Mouse (Mus musculus) megakaryocyte-erythroid progenitor cell, adult 5-6 weeks (primary cell): ENCODE measurements around the gene Cacng7. TPM values are rescaled to one million over a fixed set of nuclear protein-coding genes. Genes with fewer than 3 reads are reported as not detected.

Experiments
- ATAC-seq: replicated peaks from 2 replicates; pipeline ENCODE4 v1.8.0; 2016; ENCODE audit warnings: mild to moderate bottlenecking, inconsistent platforms; ENCODE audit not compliant: severe bottlenecking, poor library complexity, low FRiP score, low TSS enrichment
- total RNA-seq, 2 experiments: library from RNA; stranded (forward) in 1 of 2; stranded (reverse) in 1 of 2; fragments of 200-1000, 215-1000 nt in 1 of 2; fragments of >200 nt in 1 of 2; fragmentation: Nextera tagmentation in 1 of 2; gene quantifications; 2 replicates each; pipeline ENCODE4 v1.2.3; 2014 to 2017

Cacng7 gene
- total RNA-seq, 2 experiments from 2014 or later = not detected

DNA sequence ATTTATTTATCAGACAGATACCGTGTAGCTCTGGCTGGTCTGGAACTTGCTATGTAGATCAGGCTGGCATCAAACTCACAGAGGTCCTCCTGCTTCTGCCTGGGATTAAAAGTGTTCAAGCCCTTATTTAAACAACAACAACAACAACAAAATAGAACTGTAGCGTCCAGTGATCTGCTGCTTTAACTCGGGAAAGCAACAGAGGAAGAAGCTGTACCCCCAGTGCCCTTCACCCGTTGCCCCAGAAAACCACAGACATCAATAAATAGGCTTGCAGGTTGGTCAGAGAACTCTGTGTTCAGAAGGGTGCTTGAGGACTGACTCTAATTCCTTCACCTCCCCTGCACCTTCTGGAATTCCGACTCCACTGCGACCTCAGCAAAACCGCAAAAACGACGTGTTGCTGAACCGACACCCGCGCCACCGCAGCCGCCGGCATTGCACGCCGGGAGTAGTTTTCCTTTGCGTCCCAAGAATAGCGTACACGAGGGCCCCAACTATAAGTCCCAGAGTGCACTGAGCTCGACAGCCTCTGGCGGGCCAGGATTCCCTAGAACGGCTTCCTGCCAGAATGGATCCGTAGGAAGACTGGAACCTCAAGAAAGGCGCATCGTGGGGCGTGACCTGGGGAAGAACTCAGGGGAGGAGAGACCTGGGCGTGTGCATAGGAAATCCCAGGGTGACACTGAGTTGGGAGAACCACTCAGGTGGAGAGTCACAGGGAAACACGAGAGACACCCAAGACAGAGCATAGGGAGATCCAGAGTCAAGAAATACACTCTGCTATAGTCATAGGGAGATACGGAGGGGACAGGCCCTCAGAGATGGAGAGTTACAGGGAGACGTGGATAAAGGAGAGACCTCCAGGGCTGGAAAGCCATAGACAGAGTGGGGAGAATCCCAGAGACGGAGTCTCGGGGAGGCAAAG lies 30.9 kb upstream of the Cacng7 start:
- ATAC-seq = no peak

DNA sequence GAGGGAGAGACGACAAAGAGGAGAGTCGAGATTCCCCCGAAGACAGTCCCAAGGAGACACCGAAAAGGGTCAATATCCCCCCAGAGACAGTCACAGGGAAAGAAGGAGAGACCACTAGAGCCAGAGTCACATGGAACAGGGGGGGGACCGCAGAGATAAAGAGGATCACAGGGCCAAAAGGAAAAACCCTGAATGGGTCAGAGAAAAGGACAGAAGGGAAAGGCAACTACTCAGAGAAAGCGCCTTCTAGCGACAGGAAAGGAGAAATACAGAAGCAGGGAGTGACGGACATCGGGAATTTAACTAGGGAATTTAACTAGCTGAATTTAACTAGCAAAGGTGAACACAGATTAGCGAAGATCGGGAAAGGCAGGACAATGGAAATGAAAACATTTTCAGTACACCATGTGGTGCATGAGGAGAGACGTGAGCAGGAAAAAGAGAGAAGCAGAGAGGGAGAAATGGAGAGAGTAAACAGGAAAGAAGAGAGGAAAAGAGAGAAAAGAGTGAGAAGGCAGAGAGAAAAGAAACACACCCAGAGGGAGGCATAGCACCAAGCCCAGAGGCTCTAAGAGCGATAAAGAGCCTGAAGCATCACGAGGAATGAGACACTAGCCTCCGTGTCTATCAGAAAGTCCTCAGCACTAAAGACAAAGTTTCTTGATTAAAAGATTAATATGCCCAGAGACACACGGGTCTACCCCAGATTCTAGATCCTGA lies 30.0 kb upstream of the Cacng7 start:
- ATAC-seq = no peak

- ATAC-seq = peak; percentile 42; the same call in 1 of the 2 replicates
These were observed 29.4 kb upstream of the Cacng7 start for GRCm38 (mm10) chr7:3303276-3303781.

GRCm38 (mm10) chr7:3303789-3304188 lies 29.0 kb upstream of the Cacng7 start:
- no peak for ATAC-seq

DNA sequence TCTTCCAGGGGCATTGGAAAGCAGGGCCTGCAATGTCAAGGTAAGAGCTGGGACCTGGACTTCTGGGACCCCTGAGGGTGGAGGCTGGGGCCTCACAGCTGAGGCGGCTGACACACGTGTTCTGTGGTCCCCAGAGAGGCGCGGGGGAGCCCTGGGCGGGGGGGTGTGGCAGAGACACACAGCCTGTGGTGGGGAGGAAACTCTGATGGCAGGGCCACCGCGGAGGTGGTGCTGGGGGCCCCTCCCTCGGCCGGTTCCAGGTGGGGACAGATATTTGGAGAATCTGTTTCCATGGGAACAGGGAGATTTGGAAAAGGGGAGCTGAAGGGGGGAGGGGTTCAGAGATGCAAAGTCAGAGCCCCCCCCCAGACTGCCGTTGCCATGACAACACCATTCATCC lies 28.5 kb upstream of the Cacng7 start:
- ATAC-seq = no peak

GRCm38 (mm10) chr7:3306400-3306799 lies 26.4 kb upstream of the Cacng7 start:
- ATAC-seq = no peak

DNA sequence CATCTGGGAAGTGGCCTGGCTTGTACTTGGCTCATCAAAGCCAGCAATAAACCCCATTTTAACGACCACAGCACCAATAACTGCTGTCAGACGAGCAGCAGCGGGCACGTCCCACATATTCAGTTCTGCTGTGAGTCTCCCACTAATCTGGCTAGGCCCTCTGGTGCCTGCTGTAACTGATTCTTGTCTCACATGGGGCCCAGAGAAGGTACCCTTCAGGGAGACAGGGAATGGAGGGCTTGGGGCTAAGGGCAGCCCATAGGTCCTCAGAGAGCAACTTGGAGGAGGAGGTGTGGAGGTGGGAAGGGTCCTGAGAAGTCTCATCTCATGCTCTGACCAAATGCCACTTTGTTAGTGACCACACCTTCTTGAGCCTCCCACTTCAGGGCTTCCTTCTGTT lies 24.1 kb upstream of the Cacng7 start:
- ATAC-seq = no peak

- ATAC-seq = no peak
These were observed 22.5 kb upstream of the Cacng7 start for GRCm38 (mm10) chr7:3310233-3310632.

DNA sequence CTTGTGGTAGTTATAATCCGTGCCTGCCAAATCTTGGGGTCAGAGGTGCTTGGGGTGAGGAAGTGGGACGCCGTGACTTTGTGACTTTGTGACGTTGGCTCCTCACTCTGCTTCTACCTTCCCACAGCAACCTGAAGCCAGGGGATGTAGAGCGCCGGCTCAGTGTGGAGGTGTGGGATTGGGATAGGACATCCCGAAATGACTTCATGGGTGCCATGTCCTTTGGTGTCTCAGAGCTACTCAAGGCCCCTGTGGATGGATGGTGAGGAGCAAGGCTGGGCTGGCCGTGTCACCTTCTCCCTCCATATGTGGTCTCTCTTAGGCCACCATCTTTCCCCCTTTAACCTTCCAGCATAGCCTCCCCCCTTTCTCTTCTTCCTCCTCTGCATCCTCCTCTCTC lies 19.2 kb upstream of the Cacng7 start:
- ATAC-seq = no peak

DNA sequence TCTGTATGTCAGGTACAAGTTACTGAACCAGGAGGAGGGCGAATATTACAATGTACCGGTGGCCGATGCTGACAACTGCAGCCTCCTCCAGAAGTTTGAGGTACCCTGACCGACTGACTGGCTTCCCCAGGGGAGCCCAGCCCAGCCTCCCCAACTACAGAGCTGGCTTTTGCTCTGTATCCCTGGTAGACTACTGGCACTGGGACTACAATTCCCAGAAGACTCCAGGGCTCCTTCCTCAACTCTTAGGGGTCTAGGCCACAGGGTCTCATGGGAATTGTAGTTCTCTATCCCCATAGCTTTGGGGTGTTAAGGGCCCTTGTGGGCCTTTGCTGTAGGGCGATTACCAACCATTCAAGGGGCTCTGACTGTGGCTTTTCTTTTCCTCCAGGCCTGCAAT lies 18.6 kb upstream of the Cacng7 start:
- no peak for ATAC-seq

DNA sequence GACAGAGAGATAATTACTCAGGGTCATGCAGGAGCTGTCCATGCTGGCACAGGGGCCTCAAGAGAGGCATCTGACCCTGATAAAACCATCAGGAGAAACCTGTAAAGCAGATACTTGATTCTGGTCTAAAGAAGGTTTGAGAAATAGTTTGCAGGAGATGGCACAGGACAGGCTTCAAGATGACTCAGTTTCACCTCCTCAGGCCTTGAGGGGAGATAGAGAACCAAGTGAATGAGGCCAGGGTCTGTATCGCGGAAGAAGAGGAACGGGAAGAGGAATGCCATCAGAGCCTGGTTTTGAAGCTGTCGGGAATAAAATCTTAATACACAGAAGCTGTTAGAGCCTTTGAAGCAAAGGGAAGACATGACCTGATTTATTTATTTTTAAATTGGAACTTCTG lies 15.1 kb upstream of the Cacng7 start:
- ATAC-seq = no peak

DNA sequence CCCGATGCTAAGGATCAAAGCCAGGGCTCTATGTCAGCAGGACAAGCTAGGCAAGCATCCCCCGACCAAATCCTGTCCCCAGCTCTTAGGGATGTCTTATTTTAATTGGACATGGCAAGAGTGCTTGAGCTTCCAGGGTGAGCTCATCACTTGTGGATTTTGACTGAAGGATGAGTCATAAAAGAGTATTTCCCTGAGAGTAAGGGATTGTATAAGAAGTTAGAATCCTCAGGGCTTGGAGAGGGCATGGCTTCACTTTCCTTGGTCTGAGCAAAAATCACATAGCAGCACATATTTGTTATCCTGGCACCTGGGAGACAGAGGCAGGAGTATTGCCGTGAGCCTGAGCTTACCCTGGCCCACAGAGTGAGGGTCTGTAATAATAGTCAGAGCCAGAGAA lies 11.9 kb upstream of the Cacng7 start:
- no peak for ATAC-seq

- no peak for ATAC-seq
These were observed 8.9 kb upstream of the Cacng7 start for GRCm38 (mm10) chr7:3323826-3324225.

GRCm38 (mm10) chr7:3327961-3328360 lies 4.8 kb upstream of the Cacng7 start:
- no peak for ATAC-seq

- ATAC-seq = peak; percentile 92
These were observed 2.8 kb upstream of the Cacng7 start for GRCm38 (mm10) chr7:3329776-3330546.

DNA sequence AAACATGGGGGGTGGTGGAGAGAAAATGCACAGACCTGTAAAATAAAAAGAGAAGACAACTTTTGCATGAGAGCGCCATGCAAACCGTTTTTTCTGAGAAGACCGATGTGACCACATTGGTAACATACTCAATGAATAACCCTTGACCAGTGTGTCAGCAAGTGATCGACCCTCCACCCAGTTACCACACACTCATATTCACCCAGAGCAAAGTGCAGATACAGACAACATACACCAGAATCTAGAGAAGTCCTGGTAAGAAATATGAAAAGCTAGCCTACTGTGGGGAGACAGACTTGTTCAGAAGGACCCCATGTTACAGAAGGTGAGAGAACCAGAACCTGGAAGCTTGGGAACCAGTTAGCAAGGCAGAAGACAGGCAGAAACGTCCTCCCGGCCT lies 1.6 kb upstream of the Cacng7 start:
- ATAC-seq = no peak

DNA sequence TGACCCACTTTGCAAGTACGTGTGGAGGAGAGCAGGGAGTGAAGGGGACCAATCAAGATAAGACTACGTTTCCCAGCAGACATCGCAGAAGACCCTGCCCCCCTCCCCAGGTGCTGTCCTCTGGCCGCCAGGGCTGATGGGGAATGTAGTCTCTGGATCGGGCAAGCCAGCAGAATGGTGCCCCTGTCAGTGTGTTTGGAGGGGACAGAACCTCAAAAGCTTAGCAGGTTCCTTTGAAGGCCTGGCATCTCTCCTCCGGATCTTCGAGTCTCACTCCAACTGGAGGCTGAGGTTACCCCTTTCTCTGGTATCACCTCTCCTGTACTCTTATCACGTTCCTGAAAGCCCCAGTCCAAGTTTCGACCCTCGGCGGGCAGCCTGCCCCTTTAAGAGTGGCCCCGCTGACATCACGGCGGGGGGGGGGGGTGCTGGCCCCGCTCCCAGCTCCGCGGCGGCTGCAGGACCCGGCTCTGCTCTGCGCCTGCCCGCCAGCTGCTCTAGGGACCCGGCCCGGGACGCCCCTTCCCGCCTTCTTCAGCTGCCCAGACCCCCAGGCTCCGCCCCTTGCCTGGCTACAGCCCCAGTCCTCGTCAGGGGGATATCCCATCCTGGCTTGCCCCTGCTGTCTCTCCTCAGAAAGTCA lies 1.1 kb upstream of the Cacng7 start:
- no peak for ATAC-seq

DNA sequence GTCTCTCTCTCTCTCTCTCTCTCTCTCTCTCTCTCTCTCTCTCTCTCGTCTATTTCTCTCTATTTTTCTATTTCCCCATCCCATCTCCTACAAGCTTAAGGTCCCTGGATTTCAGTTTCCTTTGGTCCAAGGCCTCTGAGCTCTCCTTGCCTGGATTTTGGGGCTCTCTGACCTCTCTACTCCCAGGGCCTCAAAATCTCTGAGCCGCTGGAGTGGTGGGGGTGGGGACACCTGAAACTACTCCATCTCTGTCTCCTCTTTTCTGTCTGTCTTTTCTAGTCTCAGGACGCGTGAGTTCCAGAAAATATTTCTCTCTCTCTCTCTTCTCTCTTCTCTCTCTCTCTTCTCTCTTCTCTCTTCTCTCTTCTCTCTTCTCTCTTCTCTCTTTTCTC lies 535 bp upstream of the Cacng7 start:
- ATAC-seq = no peak

DNA sequence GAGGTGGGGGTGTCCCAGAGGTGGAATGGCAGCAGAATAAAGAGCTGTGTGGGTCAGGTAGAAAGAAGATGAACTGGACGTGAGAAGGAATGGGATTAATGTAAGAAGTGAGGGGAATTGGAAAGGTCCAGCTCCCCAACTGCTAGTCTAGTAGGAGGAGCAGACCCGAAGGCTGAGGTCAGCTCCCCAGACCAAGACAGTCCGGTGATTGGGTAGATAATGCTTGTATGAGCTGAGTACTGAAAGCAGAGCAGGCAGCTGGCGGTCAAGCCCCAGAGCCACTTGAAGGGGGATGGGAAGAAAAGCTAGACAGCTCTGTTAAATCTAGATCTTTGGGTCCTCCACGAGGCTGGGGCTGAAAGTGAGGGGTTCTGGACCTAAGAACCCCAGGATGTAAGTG lies 787 bp downstream of the Cacng7 start:
- ATAC-seq = no peak
